Mouse (Mus musculus) midbrain, embryonic 16.5 days (tissue): ENCODE measurements at regions not wholly inside any gene's neighbourhood (a gene's known extent, or its start where the extent isn't known, plus 50 kb on each side); places are given as distances from the start of the nearest gene placed in this dataset.

Experiments used
- ATAC-seq: fragments of 200-750 bp; cut with Nextera tagmentation; 2 replicates; pipeline ENCODE4 v1.8.0; 2017; ENCODE audit warnings: moderate TSS enrichment
- H3K27ac ChIP-seq: fragments of 300-500 bp; sonication (generic); 2 replicates; pipeline ENCODE4 v1.5.1; 2014; ENCODE audit warnings: mild to moderate bottlenecking, low read length, mixed read lengths
- H3K27me3 ChIP-seq: fragments of 300-500 bp; sonication (generic); 2 replicates; pipeline ENCODE4 v1.6.1; 2014; ENCODE audit warnings: low read depth, low read length, mixed read lengths; ENCODE audit not compliant: control insufficient read depth, insufficient read depth
- H3K36me3 ChIP-seq: fragments of 300-500 bp; sonication (generic); 2 replicates; pipeline ENCODE4 v1.6.1; 2014; ENCODE audit warnings: mild to moderate bottlenecking, low read length, moderate library complexity, mixed read lengths; ENCODE audit not compliant: control insufficient read depth, insufficient read depth
- H3K4me1 ChIP-seq: fragments of 300-500 bp; sonication (generic); 2 replicates; pipeline ENCODE4 v1.6.1; 2014; ENCODE audit warnings: mild to moderate bottlenecking, low read length, mixed read lengths; ENCODE audit not compliant: control insufficient read depth, insufficient read depth
- H3K4me2 ChIP-seq: fragments of 300-500 bp; sonication (generic); 2 replicates; pipeline ENCODE4 v1.6.1; 2014; ENCODE audit warnings: mild to moderate bottlenecking, low read length, mixed read lengths
- H3K4me3 ChIP-seq: fragments of 300-500 bp; sonication (generic); 2 replicates; pipeline ENCODE4 v1.5.1; 2014; ENCODE audit warnings: low read depth, mild to moderate bottlenecking, low read length, moderate library complexity, mixed read lengths
- H3K9ac ChIP-seq: fragments of 300-500 bp; sonication (generic); 2 replicates; pipeline ENCODE4 v1.6.1; 2014; ENCODE audit warnings: low read depth, low read length, mixed read lengths
- H3K9me3 ChIP-seq: fragments of 300-500 bp; sonication (generic); replicated peaks from 2 replicates; pipeline ENCODE4 v1.6.1; 2014; ENCODE audit warnings: mild to moderate bottlenecking, low read length, mixed read lengths; ENCODE audit not compliant: control insufficient read depth, poor library complexity, severe bottlenecking
- WGBS: fragments of 180-500 bp; shearing (Covaris S2); extraction: QIAGEN DNeasy Blood & Tissue Kit; methylation state at CpG from one replicate; pipeline ENCODE4 v1.1.7; 2014; 5-methylcytosine and 5-hydroxymethylcytosine counted together

- H3K4me2 ChIP-seq = no peak overlapping the region
- WGBS = 72% methylated on average over 1 of the region's 1 CpGs
- no peak for ATAC-seq
Measured at GRCm38 (mm10) chr1:43371863-43372262, 72.5 kb upstream of the Nck2 start.

GRCm38 (mm10) chr1:43374946-43375345 lies 69.4 kb upstream of the Nck2 start:
- Histone ChIP-seq H3K9ac (no peak overlapping the region), H3K27ac (no peak overlapping the region), H3K4me1 (no peaks in the 10 kb centered on the region), H3K36me3 (no peaks in the 10 kb centered on the region), H3K9me3 (no peaks in the 10 kb centered on the region), H3K4me2 (no peak overlapping the region), H3K4me3 (no peak overlapping the region), H3K27me3 (no peaks in the 10 kb centered on the region)
- 58% methylated on average over 5 of the region's 5 CpGs for WGBS
- no peak for ATAC-seq

More at GRCm38 (mm10) chr1:43371863-43372262, 72.5 kb upstream of the Nck2 start:
- H3K9ac ChIP-seq = no peak overlapping the region
- no peaks in the 10 kb centered on the region for H3K36me3 ChIP-seq
- H3K9me3 ChIP-seq = no peaks in the 10 kb centered on the region
- no peaks in the 10 kb centered on the region for H3K4me1 ChIP-seq
- H3K4me3 ChIP-seq = no peak overlapping the region
- no peak overlapping the region for H3K27ac ChIP-seq
- no peaks in the 10 kb centered on the region for H3K27me3 ChIP-seq

- ATAC-seq = no peak
- H3K36me3 ChIP-seq = no peaks in the 10 kb centered on the region
- no peak overlapping the region for H3K27ac ChIP-seq
Measured at GRCm38 (mm10) chr1:43375851-43376250, 68.5 kb upstream of the Nck2 start.

GRCm38 (mm10) chr1:43377491-43378263 lies 66.7 kb upstream of the Nck2 start:
- no peaks in the 10 kb centered on the region for H3K4me1 ChIP-seq
- H3K27me3 ChIP-seq = no peaks in the 10 kb centered on the region
- no peak overlapping the region for H3K27ac ChIP-seq
- ATAC-seq = no peak
- H3K36me3 ChIP-seq = no peaks in the 10 kb centered on the region
- H3K9ac ChIP-seq = no peak overlapping the region
- no peaks in the 10 kb centered on the region for H3K9me3 ChIP-seq
- H3K4me3 ChIP-seq = no peak overlapping the region
- no peak overlapping the region for H3K4me2 ChIP-seq
- 95% methylated on average over 4 of the region's 4 CpGs for WGBS

More at GRCm38 (mm10) chr1:43375851-43376250, 68.5 kb upstream of the Nck2 start:
- Histone ChIP-seq H3K9me3 (no peaks in the 10 kb centered on the region), H3K4me2 (no peak overlapping the region), H3K9ac (no peak overlapping the region), H3K27me3 (no peaks in the 10 kb centered on the region), H3K4me1 (no peaks in the 10 kb centered on the region), H3K4me3 (no peak overlapping the region)
- 97% methylated on average over 4 of the region's 4 CpGs for WGBS

- no peaks in the 10 kb centered on the region for H3K27me3 ChIP-seq
- no peak overlapping the region for H3K4me2 ChIP-seq
- H3K4me3 ChIP-seq = no peak overlapping the region
- no peaks in the 10 kb centered on the region for H3K36me3 ChIP-seq
- H3K9me3 ChIP-seq = no peaks in the 10 kb centered on the region
- H3K9ac ChIP-seq = no peak overlapping the region
- ATAC-seq = no peak
- no peak overlapping the region for H3K27ac ChIP-seq
- H3K4me1 ChIP-seq = no peaks in the 10 kb centered on the region
Measured at GRCm38 (mm10) chr1:43385008-43385407, 59.4 kb upstream of the Nck2 start.

GRCm38 (mm10) chr1:43394035-43394434 lies 50.3 kb upstream of the Nck2 start:
- Histone ChIP-seq H3K4me3 (no peak overlapping the region), H3K9ac (no peak overlapping the region), H3K27me3 (no peaks in the 10 kb centered on the region), H3K36me3 (no peaks in the 10 kb centered on the region), H3K4me1 (no peaks in the 10 kb centered on the region), H3K4me2 (no peak overlapping the region), H3K9me3 (no peaks in the 10 kb centered on the region), H3K27ac (no peak overlapping the region)
- 94% methylated on average over 2 of the region's 2 CpGs for WGBS
- ATAC-seq = no peak
